Mouse (Mus musculus) ES-Bruce4 (cell line): Measurements from ENCODE around the gene Rbm19.

Experiments used
- CTCF ChIP-seq: IDR thresholded peaks from one replicate; pipeline ENCODE4 v1.8.1; 2011; ENCODE audit warnings: low read depth, low read length
- EP300 ChIP-seq: IDR thresholded peaks from 2 replicates; pipeline ENCODE4 v1.6.1; 2011; ENCODE audit warnings: low read depth, low read length; ENCODE audit not compliant: insufficient read depth
- POLR2A ChIP-seq: IDR thresholded peaks from one replicate; pipeline ENCODE4 v1.8.1; 2011; ENCODE audit warnings: low read length; ENCODE audit not compliant: insufficient read depth

GRCm38 (mm10) chr5:120245336-120245735 lies 129.1 kb downstream of the Rbm19 start:
- TF ChIP-seq CTCF (no peak), POLR2A (no peak), EP300 (no peak)
